Mouse (Mus musculus) liver, adult 2 months (tissue): ENCODE data around the gene Kcnmb2.

Source experiments
- CTCF ChIP-seq: fragments of 200-500 bp; IDR thresholded peaks from 2 replicates; pipeline ENCODE4 v1.5.1; 2011; ENCODE audit warnings: low read depth, low read length, control low read depth
- POLR2A ChIP-seq: fragments of 200-500 bp; IDR thresholded peaks from 2 replicates; pipeline ENCODE4 v1.6.1; 2011; ENCODE audit warnings: low read length, control low read depth; ENCODE audit not compliant: insufficient read depth; ENCODE audit errors: extremely low read depth

DNA sequence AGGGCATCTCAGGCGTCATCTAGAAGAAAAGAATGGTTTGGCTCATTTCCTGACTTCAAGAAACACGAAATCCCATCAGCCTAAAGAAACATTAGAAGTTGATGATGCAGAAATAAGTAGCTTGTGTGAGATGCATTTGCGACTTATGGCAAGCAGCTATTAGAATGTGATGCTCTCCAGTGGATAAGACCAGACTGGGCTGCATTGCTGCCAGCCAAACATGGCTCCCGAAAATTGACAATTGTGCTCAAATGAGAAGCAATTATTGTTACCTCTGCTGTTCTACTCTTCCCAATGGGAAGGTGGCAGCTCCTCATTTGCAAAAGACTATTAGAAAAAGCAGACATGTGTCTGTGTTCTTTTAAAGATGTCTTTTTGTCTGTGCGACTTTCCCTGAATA, 38.8 kb upstream of the Kcnmb2 start:
- TF ChIP-seq CTCF (no peak), POLR2A (no peak)
